Mouse (Mus musculus) urinary bladder, adult 2 months (tissue): Measurements from ENCODE around the gene Ccdc59. TPM values are rescaled to one million over a fixed set of nuclear protein-coding genes. Genes with fewer than 3 reads are reported as not detected.
A peak's percentile ranks its signal among the peaks of the same experiment; 100 is the strongest.

Experiments used
- DNase-seq: peaks from one replicate; pipeline ENCODE4 v3.0.0; 2022; ENCODE audit warnings: low spot score
- polyA plus RNA-seq: library from polyadenylated mRNA; depleted of rRNA; stranded (reverse); fragments of >200 nt; gene quantifications from 2 replicates; pipeline ENCODE4 v1.2.3, GENCODE M21; 2012; rRNA removed

Gene Ccdc59
- 21.6 and 25.5 TPM in 2 replicates for polyA plus RNA-seq

DNA sequence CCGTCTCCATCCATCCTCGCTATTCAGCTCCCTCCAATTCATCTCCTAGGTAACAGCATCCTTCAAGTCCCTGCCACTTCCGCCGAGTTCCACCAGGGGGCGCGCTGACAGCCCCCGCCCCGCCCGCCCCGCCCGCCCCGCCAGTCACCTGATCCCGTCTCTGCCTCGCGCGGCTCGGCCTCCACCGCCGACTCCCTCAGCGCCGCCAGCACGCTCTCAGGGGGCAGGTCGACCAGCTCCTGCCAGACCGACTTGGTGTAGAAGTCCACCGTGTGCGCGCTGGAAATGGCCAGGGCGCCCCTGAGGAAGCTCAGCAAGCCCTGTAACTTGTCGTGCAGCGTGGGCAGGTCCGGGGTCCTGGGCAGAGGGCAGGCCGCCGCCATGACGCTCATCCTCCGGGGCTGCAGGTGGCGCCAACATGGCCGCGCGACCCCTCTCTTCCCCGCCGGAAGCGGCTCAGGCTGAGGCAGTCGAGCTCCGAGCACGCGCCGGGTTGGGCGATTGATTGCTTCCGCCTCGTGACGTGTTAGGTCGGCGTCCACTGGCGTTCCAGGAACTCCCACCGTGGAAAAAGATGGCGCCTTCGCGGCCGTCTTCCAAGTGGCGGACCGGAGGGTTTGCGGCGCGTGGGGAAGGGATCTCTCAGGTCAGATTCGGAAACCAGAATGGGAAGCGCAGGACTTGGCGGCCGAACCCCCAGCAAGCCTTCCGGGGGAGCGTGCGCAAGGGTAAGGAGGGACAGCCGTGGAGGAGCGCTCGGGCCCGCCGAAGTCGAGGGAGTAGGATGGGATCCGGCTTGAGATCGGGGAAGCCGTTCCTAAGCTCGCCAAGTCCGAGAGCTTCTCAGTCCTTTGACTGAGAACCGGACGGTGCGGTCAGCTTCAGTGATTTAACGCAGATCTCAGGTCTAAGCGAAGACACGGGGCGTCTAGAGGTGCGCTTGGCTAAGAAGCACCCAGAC is at the start of gene Ccdc59, which contains the start of gene Mettl25:
TSS of gene Ccdc59 (plus strand) at position 140 of the 961 bp plus-strand sequence.
TSS of gene Mettl25 (minus strand) at position 453 of the 961 bp plus-strand sequence.
- peak; percentile 95 for DNase-seq

DNA sequence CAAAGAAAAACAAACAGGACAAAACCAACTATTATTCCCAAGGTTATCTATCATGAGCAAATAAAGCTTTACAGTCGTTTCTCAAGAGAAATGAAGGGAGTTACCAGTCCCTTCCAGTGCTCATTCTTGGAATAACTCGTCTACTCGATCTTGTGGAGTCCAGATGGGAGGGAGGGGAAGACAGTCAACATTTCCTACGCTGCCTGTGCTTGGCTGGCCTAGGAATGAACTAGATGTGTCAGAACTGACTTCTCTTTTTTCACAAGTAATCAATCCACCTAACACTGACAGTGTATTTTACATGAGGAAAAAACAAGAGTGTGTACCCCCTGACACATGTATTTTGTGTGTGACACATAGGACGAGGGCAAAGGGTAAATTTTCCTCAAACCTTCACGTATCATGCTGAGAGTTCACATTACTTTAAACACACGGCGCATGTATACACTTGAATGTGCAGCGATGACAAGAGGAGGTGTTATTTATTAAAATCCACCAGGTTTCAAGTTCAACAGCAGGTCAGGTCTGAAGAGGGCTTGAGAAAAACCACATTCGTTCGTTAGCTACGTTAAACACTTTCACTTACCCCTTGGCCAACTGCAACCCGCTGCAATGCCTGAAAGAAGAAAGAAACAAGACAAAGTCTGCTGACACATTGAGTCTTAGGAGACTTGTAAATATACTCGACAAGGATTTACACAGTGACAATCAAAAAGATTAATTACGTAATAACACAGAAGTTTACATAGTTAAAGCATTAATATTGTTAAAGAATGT is 46.9 kb upstream of the Ccdc59 start:
- DNase-seq: no peak

DNA sequence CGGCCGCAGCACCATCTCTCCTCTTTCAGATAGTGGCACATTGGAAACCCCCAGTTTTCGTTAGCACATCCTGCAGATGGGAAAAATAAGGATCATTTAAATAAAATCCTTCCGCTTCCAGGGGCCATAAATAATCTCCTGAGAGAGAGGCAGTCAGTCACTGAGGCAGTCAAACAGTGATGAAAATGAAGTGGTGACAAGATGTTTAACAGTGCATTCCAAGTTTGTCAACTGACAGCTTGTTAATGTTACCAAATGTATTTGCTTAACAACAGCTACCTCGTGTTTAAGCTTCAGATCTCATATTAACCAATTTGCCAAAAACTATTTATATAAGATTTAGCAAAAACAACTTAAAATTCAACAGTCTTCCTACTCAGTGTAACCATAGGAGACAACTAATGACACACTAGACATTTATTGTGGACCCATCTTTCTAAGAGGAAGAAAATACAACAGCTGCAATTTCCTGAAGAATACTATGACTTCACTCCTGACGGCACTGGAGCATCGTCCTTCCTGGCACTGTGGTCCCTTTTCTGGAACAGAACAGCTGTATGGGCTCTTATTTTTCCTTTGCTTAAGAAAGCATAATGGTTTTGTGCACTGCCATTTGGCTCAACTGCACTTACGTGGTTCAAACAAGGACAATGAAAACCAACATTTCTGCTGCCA is 43.5 kb upstream of the Ccdc59 start:
- DNase-seq: no peak

- no peak for DNase-seq
Observed at GRCm38 (mm10) chr10:105801147-105801546, 39.7 kb upstream of the Ccdc59 start.

DNA sequence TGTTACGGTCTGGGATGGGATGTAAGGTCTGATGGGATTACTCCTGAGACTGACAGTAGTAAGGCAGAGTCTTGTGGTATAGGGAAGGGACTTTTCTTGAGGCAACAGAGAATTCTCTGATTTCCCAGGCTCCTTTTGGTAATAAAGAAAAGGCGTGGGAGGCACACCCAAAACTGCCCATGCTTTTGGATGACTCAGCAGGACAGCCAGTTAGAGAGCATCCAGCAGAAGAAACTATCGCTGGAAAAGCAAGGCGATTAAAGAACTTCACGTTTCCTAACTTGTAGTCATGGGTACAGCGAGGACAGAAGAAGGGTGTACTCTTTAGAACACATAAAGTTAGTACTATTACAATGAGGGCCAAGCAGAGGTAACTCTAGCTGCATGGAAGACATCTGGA is 38.7 kb upstream of the Ccdc59 start:
- no peak for DNase-seq

DNA sequence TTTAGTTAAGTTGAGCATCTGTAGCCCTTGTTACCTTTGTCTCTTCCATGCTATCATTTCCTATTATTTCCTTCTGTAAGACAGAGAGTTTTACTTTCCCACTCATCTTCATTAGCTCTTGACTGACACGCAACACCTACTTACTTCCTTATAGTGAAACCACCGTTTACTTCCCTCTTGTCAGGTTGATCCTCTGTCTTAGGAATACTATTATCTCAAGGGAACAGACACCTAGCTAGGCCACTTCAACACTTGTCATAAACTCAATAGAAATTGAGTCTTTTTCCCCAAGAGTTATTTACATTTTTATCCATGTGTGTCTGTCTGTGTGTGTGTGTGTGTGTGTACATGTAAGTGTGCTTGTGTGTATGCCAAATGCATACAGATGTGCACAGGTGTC is 37.4 kb upstream of the Ccdc59 start:
- no peak for DNase-seq

DNA sequence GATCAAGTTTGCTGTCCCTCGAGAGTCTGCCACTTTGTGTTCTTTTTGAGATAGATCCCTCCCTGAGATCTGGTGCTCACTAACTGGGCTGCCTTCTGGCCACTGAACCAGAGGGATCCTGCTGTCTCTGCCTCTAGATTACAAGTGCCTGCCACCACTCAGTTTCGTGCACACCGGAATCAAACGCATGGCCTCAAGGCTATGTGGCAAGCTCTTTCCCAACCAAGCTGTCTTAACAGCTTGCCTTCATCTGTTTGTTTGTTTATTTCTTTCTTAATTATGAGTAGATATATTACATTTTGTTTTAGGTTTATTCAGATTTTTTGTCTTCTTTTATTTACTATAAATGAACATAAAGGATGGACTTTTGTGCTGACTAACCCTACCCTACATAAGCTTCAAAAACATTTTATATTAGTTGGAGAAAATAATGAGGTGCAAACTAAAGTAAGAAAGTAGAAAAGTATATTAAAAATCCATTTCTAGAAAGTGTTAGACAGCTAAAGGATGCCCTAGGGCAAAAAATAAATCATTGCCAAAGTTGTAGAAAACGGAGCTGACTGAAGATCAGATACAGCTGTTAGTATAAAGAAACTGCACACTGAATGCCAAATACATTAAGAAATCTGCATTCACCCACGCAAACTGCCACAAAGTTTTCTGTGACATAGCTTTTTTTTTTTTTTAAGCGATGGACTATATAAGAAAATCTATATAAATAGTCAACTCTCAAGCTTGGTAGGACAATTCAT is 34.4 kb upstream of the Ccdc59 start:
- no peak for DNase-seq

DNA sequence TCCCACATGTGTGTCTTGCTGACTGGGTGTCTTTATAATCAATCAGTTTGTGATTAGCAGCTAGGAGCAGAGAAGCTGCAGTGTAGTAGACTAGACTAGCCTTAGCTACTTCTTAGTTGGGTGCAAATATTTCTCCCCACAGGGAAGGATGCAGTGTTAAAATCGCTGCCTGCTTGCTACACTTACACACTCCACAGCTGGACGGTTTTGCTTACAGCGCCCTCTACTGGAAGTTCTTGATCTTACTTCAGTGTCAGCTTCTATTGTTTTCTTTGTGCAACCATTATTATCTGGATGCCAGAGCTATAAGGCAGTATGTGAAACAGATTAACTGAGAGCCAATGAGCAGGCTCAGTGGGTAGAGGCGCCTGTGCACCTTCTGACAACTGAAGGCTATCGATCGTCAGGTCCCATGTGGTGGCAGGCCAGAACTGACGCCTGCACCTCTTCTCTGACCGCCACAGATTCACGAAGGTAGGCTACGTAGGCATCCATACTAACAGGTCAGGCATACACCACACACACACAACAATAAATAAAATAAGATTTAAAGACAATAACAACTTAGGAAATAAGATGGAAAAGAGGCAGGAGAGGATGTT is 6.1 kb upstream of the Ccdc59 start:
- DNase-seq: no peak

GRCm38 (mm10) chr10:105842574-105842973 is 1.7 kb downstream of the Ccdc59 start:
- DNase-seq: no peak

- no peak for DNase-seq
Observed at GRCm38 (mm10) chr10:105850286-105850685, 9.4 kb downstream of the Ccdc59 start.

DNA sequence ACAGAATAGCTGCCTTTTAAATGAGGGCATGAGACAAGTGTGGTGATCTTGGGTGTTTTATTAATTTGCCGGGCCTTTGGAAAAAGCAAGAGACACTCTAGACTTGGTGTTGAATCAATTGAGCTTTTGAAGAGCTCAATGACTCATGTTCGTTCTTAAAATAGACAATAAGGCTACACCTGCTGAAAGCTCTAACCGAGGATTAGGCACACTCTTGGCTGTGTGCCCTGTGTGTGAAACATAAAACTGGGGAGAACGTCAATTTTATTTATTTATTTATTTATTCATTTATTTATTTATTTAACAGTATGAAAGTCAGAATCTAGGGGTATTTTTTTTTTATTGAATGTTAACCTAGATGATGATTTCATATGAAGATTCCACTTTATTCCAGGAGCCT is 10.3 kb downstream of the Ccdc59 start:
- no peak for DNase-seq

- no peak for DNase-seq
Observed at GRCm38 (mm10) chr10:105867312-105867711, 26.4 kb downstream of the Ccdc59 start.

Other genes starting within 250 kb of the Ccdc59 start
- gene Mettl25, start 313 bp downstream of the Ccdc59 start, polyA plus RNA-seq: 5.5 and 6.4 TPM in 2 replicates